Mouse (Mus musculus): ENCODE measurements around the gene Mlph. TPM values are rescaled to one million over a fixed set of nuclear protein-coding genes. Genes with fewer than 3 reads are reported as not detected.

The Mlph gene
- polyA plus RNA-seq, 1 experiment from 2014 or later, result 0.61 TPM

DNA sequence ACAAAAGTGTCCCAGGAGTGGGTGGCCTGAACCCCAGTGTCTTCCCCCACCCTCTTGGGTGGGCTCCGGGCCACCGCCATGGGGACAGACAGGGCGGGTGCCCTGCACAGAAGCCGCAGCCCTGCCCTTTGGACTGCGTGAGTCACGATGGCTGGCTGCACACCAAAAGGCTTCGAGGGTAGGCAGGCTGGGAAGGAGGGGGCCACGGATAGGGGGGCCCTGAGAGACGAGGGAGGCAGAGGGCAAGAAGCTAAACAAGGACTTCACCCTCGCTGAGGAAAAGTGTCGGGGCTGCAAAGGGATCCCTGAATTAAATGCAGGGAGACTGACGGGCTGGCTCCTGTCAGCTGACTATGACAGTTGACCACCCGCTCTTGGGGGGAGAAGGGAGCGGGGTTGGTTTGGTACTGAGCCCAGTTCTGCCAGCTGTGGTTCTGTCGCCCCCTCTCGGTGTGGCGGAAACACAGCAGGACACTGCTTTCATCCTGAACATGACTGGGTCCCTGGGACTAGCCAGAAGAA is 5.2 kb upstream of the Mlph start:
- H3K9ac ChIP-seq (replicated peaks), result no peak overlapping the region
- ATAC-seq (ENCODE audit: low FRiP score, low read depth), result no peak
- H3K4me2 ChIP-seq (replicated peaks), result no peak overlapping the region
- H3K27ac ChIP-seq (replicated peaks), result no peak overlapping the region
- H3K36me3 ChIP-seq, result no peaks in the 10 kb centered on the region
- 0 out of 2 replicates have a peak, but pooled peaks cover 7% of the 10 kb centered on the region for H3K27me3 ChIP-seq
- WGBS, result 27% methylated on average over 17 of the region's 17 CpGs
- H3K4me1 ChIP-seq, result no peaks in the 10 kb centered on the region
- no peak overlapping the region for H3K4me3 ChIP-seq
- H3K9me3 ChIP-seq, result no peaks in the 10 kb centered on the region

DNA sequence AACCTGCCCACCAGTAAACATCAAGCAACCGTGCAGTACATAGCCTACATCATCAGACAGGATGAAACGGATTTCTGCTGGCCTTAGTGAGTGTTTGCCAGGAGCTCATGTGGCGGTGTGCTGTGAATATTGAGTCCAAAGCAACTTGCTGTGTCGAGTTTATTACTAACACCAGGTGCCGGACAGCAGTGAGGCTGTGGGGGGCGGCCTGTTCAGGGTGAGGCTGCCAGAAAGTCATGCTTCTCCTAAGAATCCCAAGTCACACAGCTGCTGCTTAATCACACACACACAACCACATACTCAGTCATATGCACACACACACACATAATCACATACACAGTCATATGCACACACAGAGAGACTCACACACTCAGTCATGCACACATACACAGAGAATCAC is 1.7 kb upstream of the Mlph start:
- H3K27ac ChIP-seq (replicated peaks), result no peak overlapping the region
- H3K4me3 ChIP-seq, result no peak overlapping the region
- no peak overlapping the region for H3K9ac ChIP-seq (replicated peaks)
- no peak for ATAC-seq (ENCODE audit: low FRiP score, low read depth)
- H3K27me3 ChIP-seq, result peaks cover 14% of the 10 kb centered on the region; the same call in 1 of the 2 replicates
- H3K9me3 ChIP-seq, result no peaks in the 10 kb centered on the region
- WGBS, result 77% methylated on average over 6 of the region's 6 CpGs
- H3K4me1 ChIP-seq, result peaks cover 5% of the 10 kb centered on the region
- no peaks in the 10 kb centered on the region for H3K36me3 ChIP-seq
- no peak overlapping the region for H3K4me2 ChIP-seq (replicated peaks)

GRCm38 (mm10) chr1:90917509-90917908 is 2.6 kb downstream of the Mlph start:
- no peaks in the 10 kb centered on the region for H3K36me3 ChIP-seq
- H3K9me3 ChIP-seq, result peaks cover 6% of the 10 kb centered on the region; the same call in 1 of the 2 replicates
- H3K27me3 ChIP-seq, result peaks cover 8% of the 10 kb centered on the region; the same call in 1 of the 2 replicates
- WGBS, result 53% methylated on average over 6 of the region's 6 CpGs
- no peak for ATAC-seq (ENCODE audit: low FRiP score, low read depth)
- no peak overlapping the region for H3K27ac ChIP-seq (replicated peaks)
- no peak overlapping the region for H3K4me3 ChIP-seq
- H3K4me2 ChIP-seq (replicated peaks), result no peak overlapping the region
- no peak overlapping the region for H3K9ac ChIP-seq (replicated peaks)
- H3K4me1 ChIP-seq, result peaks cover 5% of the 10 kb centered on the region

DNA sequence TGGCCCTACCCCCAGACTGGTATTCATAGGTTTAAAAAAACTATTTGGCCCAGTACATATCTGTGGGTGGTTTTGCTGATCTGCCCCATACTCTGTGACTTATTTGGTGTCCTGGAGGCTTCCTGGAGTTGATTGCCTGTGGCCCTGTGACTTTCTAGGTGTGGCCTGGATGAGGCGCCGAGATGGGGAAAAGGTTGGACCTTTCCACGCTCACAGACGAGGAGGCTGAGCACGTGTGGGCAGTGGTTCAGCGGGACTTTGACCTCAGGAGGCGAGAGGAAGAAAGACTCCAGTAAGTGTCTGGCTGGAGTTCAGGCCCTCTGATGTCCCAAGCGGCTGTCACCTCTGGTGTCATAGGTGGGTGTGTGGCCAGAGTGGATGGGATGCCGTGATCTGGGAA is 6.8 kb downstream of the Mlph start:
- 91% methylated on average over 9 of the region's 9 CpGs for WGBS
- Histone ChIP-seq H3K27me3 (peaks cover under 1% of the 10 kb centered on the region; the same call in 1 of the 2 replicates), H3K36me3 (no peaks in the 10 kb centered on the region), H3K4me3 (no peak overlapping the region), H3K4me1 (no peaks in the 10 kb centered on the region), H3K9me3 (peaks cover 6% of the 10 kb centered on the region; the same call in 1 of the 2 replicates), H3K27ac (replicated peaks) (no peak overlapping the region), H3K4me2 (replicated peaks) (no peak overlapping the region), H3K9ac (replicated peaks) (no peak overlapping the region)
- no peak for ATAC-seq (ENCODE audit: low FRiP score, low read depth)

GRCm38 (mm10) chr1:90926030-90926429 is 11.1 kb downstream of the Mlph start:
- Histone ChIP-seq H3K4me3 (no peak overlapping the region), H3K9ac (replicated peaks) (no peak overlapping the region), H3K27me3 (peaks cover 18% of the 10 kb centered on the region; the same call in 1 of the 2 replicates), H3K27ac (replicated peaks) (no peak overlapping the region), H3K4me1 (peaks cover 6% of the 10 kb centered on the region), H3K9me3 (no peaks in the 10 kb centered on the region), H3K36me3 (no peaks in the 10 kb centered on the region), H3K4me2 (replicated peaks) (no peak overlapping the region)
- no peak for ATAC-seq (ENCODE audit: low FRiP score, low read depth)
- WGBS, result 88% methylated on average over 4 of the region's 4 CpGs

GRCm38 (mm10) chr1:90927308-90927707 is 12.4 kb downstream of the Mlph start:
- H3K27me3 ChIP-seq, result peaks cover 18% of the 10 kb centered on the region; the same call in 1 of the 2 replicates
- no peaks in the 10 kb centered on the region for H3K9me3 ChIP-seq
- H3K4me1 ChIP-seq, result peaks cover 6% of the 10 kb centered on the region
- H3K27ac ChIP-seq (replicated peaks), result no peak overlapping the region
- no peak overlapping the region for H3K9ac ChIP-seq (replicated peaks)
- H3K4me3 ChIP-seq, result no peak overlapping the region
- no peaks in the 10 kb centered on the region for H3K36me3 ChIP-seq
- ATAC-seq (ENCODE audit: low FRiP score, low read depth), result no peak
- WGBS, result 61% methylated on average over 15 of the region's 15 CpGs
- no peak overlapping the region for H3K4me2 ChIP-seq (replicated peaks)

DNA sequence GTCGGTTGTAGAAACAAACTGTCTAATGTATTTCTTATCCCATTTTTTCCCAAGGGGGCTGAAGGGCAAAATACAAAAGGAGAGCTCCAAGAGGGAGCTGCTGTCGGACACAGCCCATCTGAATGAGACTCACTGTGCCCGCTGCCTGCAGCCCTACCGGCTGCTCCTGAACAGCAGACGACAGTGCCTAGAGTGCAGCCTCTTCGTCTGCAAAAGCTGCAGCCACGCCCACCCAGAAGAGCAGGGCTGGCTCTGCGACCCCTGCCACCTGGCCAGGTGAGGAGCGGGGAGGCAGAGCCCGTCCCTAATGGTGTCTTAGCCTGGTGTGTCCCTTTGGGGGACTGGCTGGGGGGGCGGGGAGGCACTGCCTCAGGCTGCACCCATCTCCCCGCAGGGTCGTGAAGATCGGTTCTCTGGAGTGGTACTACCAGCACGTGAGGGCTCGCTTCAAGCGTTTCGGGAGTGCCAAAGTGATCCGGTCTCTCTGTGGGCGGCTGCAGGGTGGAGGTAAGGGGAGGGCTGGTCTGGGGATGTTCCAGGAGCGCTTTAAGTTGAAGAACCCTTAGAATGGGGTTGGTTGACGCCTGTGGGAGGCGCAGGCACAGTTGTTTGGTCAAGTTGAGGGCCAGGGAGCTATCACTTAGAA is 13.2 kb downstream of the Mlph start:
- Histone ChIP-seq H3K27me3 (peaks cover 18% of the 10 kb centered on the region; the same call in 1 of the 2 replicates), H3K9me3 (no peaks in the 10 kb centered on the region), H3K4me2 (replicated peaks) (peak overlapping the region; percentile 54), H3K4me1 (peaks cover 6% of the 10 kb centered on the region), H3K27ac (replicated peaks) (no peak overlapping the region), H3K9ac (replicated peaks) (no peak overlapping the region), H3K4me3 (peak overlapping the region; percentile 5), H3K36me3 (no peaks in the 10 kb centered on the region)
- WGBS, result 2% methylated on average over 23 of the region's 23 CpGs
- peak; percentile 44 for ATAC-seq (ENCODE audit: low FRiP score, low read depth)

DNA sequence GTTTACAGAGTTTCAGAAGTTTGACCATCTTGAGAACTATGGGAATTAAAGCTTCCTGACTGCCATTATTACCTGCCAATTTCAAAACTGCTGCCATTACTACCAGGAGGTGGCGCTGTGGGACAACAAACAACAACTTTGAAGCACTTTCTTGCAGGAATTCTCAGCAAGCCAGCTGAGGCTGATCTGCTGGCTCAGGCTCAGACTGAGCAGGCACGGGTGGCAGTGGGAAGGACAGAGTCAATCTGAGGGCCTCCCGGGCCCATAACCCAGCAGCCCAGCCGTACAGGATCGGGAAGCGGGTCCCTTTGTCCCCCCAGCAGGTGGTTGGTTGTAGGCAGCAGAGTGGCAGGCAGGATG is 13.7 kb downstream of the Mlph start:
- 6% methylated on average over 6 of the region's 6 CpGs for WGBS
- H3K9me3 ChIP-seq, result no peaks in the 10 kb centered on the region
- H3K4me1 ChIP-seq, result peaks cover 6% of the 10 kb centered on the region
- H3K36me3 ChIP-seq, result no peaks in the 10 kb centered on the region
- no peak overlapping the region for H3K4me3 ChIP-seq
- no peak overlapping the region for H3K9ac ChIP-seq (replicated peaks)
- peaks cover 18% of the 10 kb centered on the region; the same call in 1 of the 2 replicates for H3K27me3 ChIP-seq
- peak overlapping the region; percentile 54 for H3K4me2 ChIP-seq (replicated peaks)
- no peak overlapping the region for H3K27ac ChIP-seq (replicated peaks)
- peak; percentile 52; the same call in 1 of the 2 replicates for ATAC-seq (ENCODE audit: low FRiP score, low read depth)

GRCm38 (mm10) chr1:90933001-90933400 is 18.1 kb downstream of the Mlph start:
- H3K4me3 ChIP-seq, result no peak overlapping the region
- peaks cover 3% of the 10 kb centered on the region for H3K4me1 ChIP-seq
- no peak for ATAC-seq (ENCODE audit: low FRiP score, low read depth)
- WGBS, result 82% methylated on average over 5 of the region's 5 CpGs
- H3K27me3 ChIP-seq, result peaks cover 4% of the 10 kb centered on the region; the same call in 1 of the 2 replicates
- H3K9me3 ChIP-seq, result no peaks in the 10 kb centered on the region
- H3K27ac ChIP-seq (replicated peaks), result no peak overlapping the region
- no peaks in the 10 kb centered on the region for H3K36me3 ChIP-seq
- no peak overlapping the region for H3K4me2 ChIP-seq (replicated peaks)
- H3K9ac ChIP-seq (replicated peaks), result no peak overlapping the region

DNA sequence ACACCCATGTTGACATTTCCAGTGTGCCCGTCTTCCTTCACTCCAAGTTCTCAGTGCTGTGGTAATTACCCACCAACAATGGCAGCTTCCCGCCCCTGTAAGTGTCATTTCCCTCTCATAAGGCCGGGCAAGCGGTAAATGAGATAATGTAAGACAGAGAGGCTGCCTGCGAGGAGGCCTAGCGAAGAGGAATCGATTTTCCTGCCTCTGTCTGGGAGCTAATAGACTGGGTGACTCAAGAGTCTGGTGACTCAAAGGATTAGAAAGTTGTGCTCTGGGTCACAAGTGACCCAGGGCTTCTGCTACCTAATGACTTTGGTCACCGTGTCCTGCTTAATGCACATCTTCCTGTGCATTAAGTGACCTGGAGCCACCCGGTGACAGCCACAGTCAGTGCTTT is 22.1 kb downstream of the Mlph start:
- no peaks in the 10 kb centered on the region for H3K27me3 ChIP-seq
- no peak overlapping the region for H3K27ac ChIP-seq (replicated peaks)
- 68% methylated on average over 9 of the region's 9 CpGs for WGBS
- H3K36me3 ChIP-seq, result no peaks in the 10 kb centered on the region
- H3K4me2 ChIP-seq (replicated peaks), result no peak overlapping the region
- H3K9ac ChIP-seq (replicated peaks), result no peak overlapping the region
- no peak overlapping the region for H3K4me3 ChIP-seq
- no peaks in the 10 kb centered on the region for H3K4me1 ChIP-seq
- no peaks in the 10 kb centered on the region for H3K9me3 ChIP-seq
- no peak for ATAC-seq (ENCODE audit: low FRiP score, low read depth)

DNA sequence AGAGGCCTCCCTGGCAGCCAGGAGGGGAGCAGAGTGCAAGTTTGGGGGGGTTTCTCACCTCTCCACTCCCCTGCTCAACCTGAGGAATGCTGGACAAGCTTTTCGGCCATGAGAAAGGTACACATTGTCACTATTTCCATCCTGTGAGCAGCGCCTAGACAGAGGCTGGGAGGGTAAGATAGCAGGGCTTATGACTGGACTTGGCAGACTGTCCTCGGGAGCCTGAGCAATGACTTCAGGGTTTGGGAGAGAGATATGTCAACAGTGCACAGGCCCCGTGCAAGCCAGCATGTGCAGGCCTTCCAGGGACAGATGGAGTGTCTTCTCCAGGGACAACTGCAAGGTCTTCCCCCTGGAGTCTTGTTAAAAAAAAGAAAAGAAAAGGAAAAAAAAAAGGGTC is 25.1 kb downstream of the Mlph start:
- no peaks in the 10 kb centered on the region for H3K9me3 ChIP-seq
- ATAC-seq (ENCODE audit: low FRiP score, low read depth), result no peak
- no peaks in the 10 kb centered on the region for H3K36me3 ChIP-seq
- no peak overlapping the region for H3K4me3 ChIP-seq
- no peaks in the 10 kb centered on the region for H3K27me3 ChIP-seq
- WGBS, result 86% methylated on average over 4 of the region's 4 CpGs
- no peak overlapping the region for H3K27ac ChIP-seq (replicated peaks)
- H3K9ac ChIP-seq (replicated peaks), result no peak overlapping the region
- H3K4me1 ChIP-seq, result no peaks in the 10 kb centered on the region
- H3K4me2 ChIP-seq (replicated peaks), result no peak overlapping the region

DNA sequence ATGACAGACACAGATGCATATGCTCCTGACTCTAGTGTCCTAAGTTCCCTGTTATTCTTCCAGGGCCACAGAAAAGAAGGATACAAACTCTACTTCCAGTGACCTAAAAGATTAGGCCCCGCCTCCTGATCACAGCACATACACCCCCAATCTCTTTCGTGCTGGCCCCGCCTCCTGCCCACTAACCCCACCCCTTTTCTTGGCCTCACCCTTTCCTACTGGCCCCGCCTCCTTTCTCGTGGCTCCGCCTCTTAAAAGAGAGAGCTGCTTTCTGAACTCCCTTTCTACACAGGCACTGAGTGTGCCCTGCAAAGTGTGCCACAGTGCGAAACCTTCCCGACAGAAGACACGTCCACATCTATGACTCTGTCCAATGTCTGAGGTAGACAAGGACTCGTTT is 30.3 kb downstream of the Mlph start:
- no peaks in the 10 kb centered on the region for H3K4me1 ChIP-seq
- 58% methylated on average over 10 of the region's 10 CpGs for WGBS
- no peak for ATAC-seq (ENCODE audit: low FRiP score, low read depth)

More for the DNA sequence above, 30.3 kb downstream of the Mlph start:
- no peaks in the 10 kb centered on the region for H3K36me3 ChIP-seq
- no peak overlapping the region for H3K9ac ChIP-seq (replicated peaks)
- no peak overlapping the region for H3K4me3 ChIP-seq
- no peak overlapping the region for H3K4me2 ChIP-seq (replicated peaks)
- no peaks in the 10 kb centered on the region for H3K27me3 ChIP-seq
- no peak overlapping the region for H3K27ac ChIP-seq (replicated peaks)
- no peaks in the 10 kb centered on the region for H3K9me3 ChIP-seq
